Mouse (Mus musculus) stomach, postnatal 0 days (tissue): ENCODE measurements at regions not wholly inside any gene's neighbourhood (a gene's known extent, or its start where the extent isn't known, plus 50 kb on each side); places are given as distances from the start of the nearest gene placed in this dataset.

ENCODE experiments used
- ATAC-seq: fragments of 200-750 bp; cut with Nextera tagmentation; 2 replicates; pipeline ENCODE4 v1.8.0; 2017; ENCODE audit not compliant: low FRiP score, low TSS enrichment
- DNase-seq: peaks from one replicate; pipeline ENCODE4 v3.0.0-alpha.2; 2016; ENCODE audit warnings: low spot score
- H3K27ac ChIP-seq: fragments of 300-500 bp; sonication (generic); replicated peaks from 2 replicates; pipeline ENCODE4 v1.5.1; 2014; ENCODE audit warnings: mild to moderate bottlenecking, control low read depth
- H3K27me3 ChIP-seq: fragments of 300-500 bp; sonication (generic); 2 replicates; pipeline ENCODE4 v1.6.1; 2014; ENCODE audit warnings: low read length; ENCODE audit not compliant: control insufficient read depth, insufficient read depth
- H3K36me3 ChIP-seq: fragments of 300-500 bp; sonication (generic); 2 replicates; pipeline ENCODE4 v1.6.1; 2014; ENCODE audit warnings: low read length, mixed read lengths; ENCODE audit not compliant: control insufficient read depth, insufficient read depth
- H3K4me1 ChIP-seq: fragments of 300-500 bp; sonication (generic); replicated peaks from 2 replicates; pipeline ENCODE4 v1.6.1; 2014; ENCODE audit warnings: antibody characterized with exemption; ENCODE audit not compliant: control insufficient read depth, insufficient read depth
- H3K4me2 ChIP-seq: fragments of 300-500 bp; sonication (generic); replicated peaks from 2 replicates; pipeline ENCODE4 v1.6.1; 2014; ENCODE audit warnings: low read depth, mild to moderate bottlenecking, control low read depth, moderate library complexity
- H3K4me3 ChIP-seq: fragments of 300-500 bp; sonication (generic); 2 replicates; pipeline ENCODE4 v1.5.1; 2014; ENCODE audit warnings: low read depth, low read length, control low read depth
- H3K9ac ChIP-seq: fragments of 300-500 bp; sonication (generic); 2 replicates; pipeline ENCODE4 v1.6.1; 2014; ENCODE audit warnings: mild to moderate bottlenecking, low read length, control low read depth, mixed read lengths
- H3K9me3 ChIP-seq: fragments of 300-500 bp; sonication (generic); 2 replicates; pipeline ENCODE4 v1.6.1; 2016; ENCODE audit warnings: low read length; ENCODE audit not compliant: control insufficient read depth
- CTCF ChIP-seq: IDR thresholded peaks from 2 replicates; pipeline ENCODE4 v1.5.1; 2016; ENCODE audit warnings: antibody characterized with exemption, low read depth, mild to moderate bottlenecking, moderate library complexity
- EP300 ChIP-seq: optimal IDR thresholded peaks from 2 replicates; pipeline ENCODE3; 2016; ENCODE audit warnings: antibody characterized with exemption
- WGBS: fragments of 180-500 bp; shearing (Covaris S2); extraction: QIAGEN DNeasy Blood & Tissue Kit; methylation state at CpG from one replicate; pipeline ENCODE4 v1.1.7; 2014; 5-methylcytosine and 5-hydroxymethylcytosine counted together

DNA sequence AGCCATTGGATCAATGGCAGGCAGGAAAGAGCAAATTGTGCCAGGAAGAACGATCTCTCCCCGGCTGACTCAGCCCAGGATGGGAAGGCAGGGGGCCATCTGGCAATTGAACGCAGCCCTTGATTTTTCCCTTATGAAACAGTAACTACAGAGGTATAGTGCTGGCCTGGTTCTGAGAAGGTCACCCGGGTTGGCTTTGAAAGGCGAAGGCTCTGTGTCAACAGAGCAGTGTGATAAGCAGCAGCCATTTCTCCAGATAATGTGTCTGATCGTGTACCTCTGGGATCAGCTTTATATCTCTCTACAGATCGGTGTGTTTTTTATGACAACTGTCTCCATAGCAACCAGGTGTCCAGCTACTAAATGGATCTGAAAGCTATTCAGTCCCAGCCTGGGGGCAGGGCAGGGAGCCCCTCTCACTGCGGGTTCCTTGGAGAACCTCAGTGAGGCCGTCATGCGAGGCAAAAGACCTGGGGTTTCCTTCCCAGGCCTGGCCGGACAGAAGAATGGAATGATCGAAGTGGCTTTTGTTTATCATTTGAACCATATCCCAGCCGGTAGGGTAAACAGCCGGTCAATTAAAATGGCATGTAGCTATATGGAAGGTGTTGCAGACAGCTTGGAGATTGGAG is 67.8 kb upstream of the Irf2bp2 start:
- DNase-seq = peak; percentile 43
- Histone ChIP-seq H3K27ac (peak overlapping the region; percentile 88), H3K27me3 (no peaks in the 10 kb centered on the region), H3K4me3 (no peak overlapping the region), H3K36me3 (no peaks in the 10 kb centered on the region), H3K4me1 (peaks cover 32% of the 10 kb centered on the region), H3K9ac (no peak overlapping the region; the same call in 1 of the 2 replicates), H3K9me3 (no peaks in the 10 kb centered on the region), H3K4me2 (0 out of 2 replicates have a peak overlapping the region, but pooled peaks have one; percentile 14)
- TF ChIP-seq CTCF (no peak), EP300 (no peak)
- WGBS = 19% methylated on average over 14 of the region's 14 CpGs
- ATAC-seq = no peak

DNA sequence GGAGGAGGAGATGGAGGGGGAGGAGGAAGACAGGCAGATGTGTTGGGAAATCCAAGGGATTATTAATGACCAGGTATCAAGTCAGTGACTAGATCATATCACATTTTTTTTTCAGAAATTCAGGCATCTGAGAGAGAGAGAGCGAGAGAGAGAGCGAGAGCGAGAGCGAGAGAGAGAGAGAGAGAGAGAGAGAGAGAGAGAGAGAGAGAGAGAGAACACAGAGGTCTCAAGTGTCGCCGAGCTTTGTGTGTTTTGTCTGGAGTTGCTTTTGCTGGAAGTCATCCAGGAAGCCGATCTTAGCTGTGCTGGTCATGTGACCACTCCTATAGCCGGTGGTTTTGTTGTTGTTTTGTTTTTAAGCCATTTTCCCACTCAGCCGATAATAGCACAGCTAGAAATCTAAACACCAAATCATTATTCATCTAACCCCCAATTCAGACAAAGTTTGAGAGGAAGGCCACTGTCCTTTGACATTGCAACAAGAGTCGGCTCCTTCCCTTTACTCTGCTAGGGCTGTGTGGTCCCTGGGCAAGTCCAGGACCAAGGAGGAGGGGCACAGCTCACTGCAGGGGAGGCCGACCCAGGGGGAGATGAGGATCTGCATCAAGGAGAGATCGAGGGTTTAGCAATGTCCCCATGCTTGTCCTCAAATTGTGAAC is 67.0 kb upstream of the Irf2bp2 start:
- Histone ChIP-seq H3K36me3 (no peaks in the 10 kb centered on the region), H3K4me2 (peak overlapping the region; percentile 40), H3K27ac (peak overlapping the region; percentile 88), H3K4me3 (no peak overlapping the region), H3K9ac (peak overlapping the region; percentile 60), H3K27me3 (no peaks in the 10 kb centered on the region), H3K9me3 (no peaks in the 10 kb centered on the region), H3K4me1 (peaks cover 32% of the 10 kb centered on the region)
- TF ChIP-seq CTCF = no peak
- TF ChIP-seq EP300 = no peak
- DNase-seq (peak; percentile 52), ATAC-seq (no peak; the same call in 1 of the 2 replicates)
- 5% methylated on average over 8 of the region's 12 CpGs for WGBS

DNA sequence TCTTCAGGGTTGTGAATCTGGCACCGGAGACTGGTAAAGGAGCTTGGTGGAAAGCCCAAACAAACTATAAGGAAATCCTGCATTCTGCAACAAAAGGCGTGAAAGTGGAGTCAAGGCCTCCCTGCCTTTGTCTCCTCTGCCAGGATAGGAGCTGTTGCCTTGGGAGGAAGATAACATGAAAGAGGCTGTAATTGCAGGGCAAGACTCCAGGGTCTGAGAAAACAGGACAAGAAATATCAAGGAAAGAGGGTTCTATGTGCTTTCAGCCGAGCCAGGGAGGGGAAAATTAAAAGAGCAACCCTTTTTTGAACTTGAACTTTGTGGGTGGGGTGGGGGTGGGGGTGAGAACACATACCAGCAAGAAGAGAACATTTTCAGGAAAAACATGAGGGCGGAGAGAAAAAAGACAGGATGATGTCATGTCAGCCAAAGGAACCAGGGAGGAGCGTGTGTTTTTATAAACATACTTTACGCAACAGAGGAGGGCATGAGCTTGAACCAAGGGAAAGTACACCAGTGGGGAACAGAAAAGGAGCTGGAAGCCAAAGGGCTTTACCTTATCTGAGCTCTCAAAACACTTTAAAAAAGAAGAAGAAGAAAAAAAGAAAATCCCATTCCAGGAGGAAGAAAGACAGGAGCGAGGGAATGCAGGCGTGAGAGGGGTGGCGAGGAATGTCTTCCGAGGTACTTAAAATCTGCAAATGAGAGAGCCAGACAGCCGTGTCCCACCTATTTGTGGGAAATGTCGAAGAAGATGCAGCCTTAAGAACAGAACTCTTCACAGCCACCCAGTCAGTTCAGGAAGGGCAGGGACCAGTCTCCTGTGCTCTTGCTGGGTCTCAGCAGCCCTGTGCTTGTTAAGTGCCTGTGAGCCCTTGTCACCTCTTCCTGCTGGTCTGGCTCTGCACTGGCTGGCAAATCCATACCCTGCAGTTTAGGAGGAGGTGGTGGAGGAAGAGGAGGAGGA is 66.2 kb upstream of the Irf2bp2 start:
- TF ChIP-seq CTCF = peak; percentile 20; the same call in 1 of the 2 replicates
- TF ChIP-seq EP300 = no peak
- Histone ChIP-seq H3K27ac (peak overlapping the region; percentile 88), H3K9ac (peak overlapping the region; percentile 60), H3K36me3 (no peaks in the 10 kb centered on the region), H3K9me3 (no peaks in the 10 kb centered on the region), H3K4me3 (no peak overlapping the region), H3K4me2 (peak overlapping the region; percentile 40), H3K27me3 (no peaks in the 10 kb centered on the region), H3K4me1 (peaks cover 29% of the 10 kb centered on the region)
- ATAC-seq (peak; percentile 39; the same call in 1 of the 2 replicates), DNase-seq (peak; percentile 42)
- 22% methylated on average over 12 of the region's 12 CpGs for WGBS

DNA sequence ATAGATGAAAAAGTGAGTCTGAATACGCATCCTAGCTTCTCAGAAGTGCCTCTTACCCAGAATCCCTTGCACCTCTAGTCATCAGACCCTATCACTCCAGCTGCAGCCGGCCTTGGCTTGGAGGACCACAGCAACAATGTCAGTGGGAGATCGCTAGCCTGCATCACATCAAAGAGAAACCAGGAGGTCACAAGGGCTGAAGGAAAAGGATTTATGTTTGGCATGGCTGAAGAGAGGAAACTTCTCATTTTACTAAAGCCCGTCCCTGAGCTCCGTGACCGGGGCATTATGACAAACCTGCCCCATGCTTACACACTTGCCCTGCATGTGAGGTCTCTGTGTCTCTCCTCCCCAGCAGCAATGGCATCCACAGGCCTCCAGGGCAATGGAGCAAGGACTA is 63.8 kb upstream of the Irf2bp2 start:
- TF ChIP-seq CTCF (no peak), EP300 (no peak)
- H3K4me2 ChIP-seq = no peak overlapping the region
- H3K27me3 ChIP-seq = no peaks in the 10 kb centered on the region
- H3K9ac ChIP-seq = no peak overlapping the region
- DNase-seq = no peak
- 73% methylated on average over 6 of the region's 6 CpGs for WGBS
- H3K36me3 ChIP-seq = no peaks in the 10 kb centered on the region
- no peak overlapping the region for H3K27ac ChIP-seq
- H3K4me3 ChIP-seq = no peak overlapping the region
- no peaks in the 10 kb centered on the region for H3K9me3 ChIP-seq
- no peak for ATAC-seq
- peaks cover 17% of the 10 kb centered on the region for H3K4me1 ChIP-seq

DNA sequence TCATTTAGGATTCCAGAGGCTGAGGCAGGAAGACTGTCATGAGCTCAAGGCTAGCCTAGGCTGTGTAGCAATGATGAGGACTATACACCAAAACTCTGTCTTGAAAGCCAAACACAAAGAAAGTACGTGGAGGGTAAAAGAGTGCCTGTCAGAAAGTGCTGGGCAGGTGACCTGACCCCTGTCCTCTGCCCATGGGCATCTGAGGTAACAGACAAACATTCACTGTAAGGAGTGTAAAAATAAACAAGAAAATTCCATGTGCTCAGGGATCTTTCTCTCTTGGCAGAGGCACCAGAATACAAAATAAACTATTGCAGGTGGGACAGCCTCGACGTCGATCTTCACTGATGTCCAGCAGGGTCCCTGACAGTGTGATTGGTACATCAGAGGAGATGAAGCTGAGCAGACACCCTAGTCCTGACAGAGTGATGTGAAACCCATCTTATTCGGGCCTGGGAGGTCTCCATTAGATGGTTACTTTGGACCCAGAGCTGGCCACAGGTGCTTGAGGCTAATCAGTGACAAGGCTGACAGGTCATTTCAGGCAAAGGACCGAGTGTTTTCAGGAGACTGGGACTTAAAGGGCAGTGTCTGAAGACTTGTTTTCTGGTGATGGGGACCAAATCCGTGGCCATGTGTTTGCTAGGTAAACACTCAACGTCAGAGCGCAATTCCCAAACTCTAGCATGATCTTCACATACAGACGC is 62.9 kb upstream of the Irf2bp2 start:
- Histone ChIP-seq H3K36me3 (no peaks in the 10 kb centered on the region), H3K27me3 (no peaks in the 10 kb centered on the region), H3K4me1 (peaks cover 11% of the 10 kb centered on the region), H3K4me2 (no peak overlapping the region), H3K9me3 (no peaks in the 10 kb centered on the region), H3K9ac (no peak overlapping the region), H3K4me3 (no peak overlapping the region), H3K27ac (no peak overlapping the region)
- ATAC-seq (no peak), DNase-seq (no peak)
- no peak for TF ChIP-seq EP300
- TF ChIP-seq CTCF = no peak
- 52% methylated on average over 10 of the region's 10 CpGs for WGBS
